Mouse (Mus musculus) lung, adult 2 months (tissue): ENCODE measurements around the gene Pomgnt1.

Experiments
- CTCF ChIP-seq: fragments of 200-500 bp; IDR thresholded peaks from 2 replicates; pipeline ENCODE4 v1.5.1; 2011; ENCODE audit warnings: mild to moderate bottlenecking, low read length, control low read depth; ENCODE audit not compliant: insufficient read depth
- POLR2A ChIP-seq: fragments of 200-500 bp; IDR thresholded peaks from 2 replicates; pipeline ENCODE4 v1.6.1; 2011; ENCODE audit warnings: low read depth, mild to moderate bottlenecking, control low read depth, low read length, borderline replicate concordance; ENCODE audit errors: extremely low read depth

DNA sequence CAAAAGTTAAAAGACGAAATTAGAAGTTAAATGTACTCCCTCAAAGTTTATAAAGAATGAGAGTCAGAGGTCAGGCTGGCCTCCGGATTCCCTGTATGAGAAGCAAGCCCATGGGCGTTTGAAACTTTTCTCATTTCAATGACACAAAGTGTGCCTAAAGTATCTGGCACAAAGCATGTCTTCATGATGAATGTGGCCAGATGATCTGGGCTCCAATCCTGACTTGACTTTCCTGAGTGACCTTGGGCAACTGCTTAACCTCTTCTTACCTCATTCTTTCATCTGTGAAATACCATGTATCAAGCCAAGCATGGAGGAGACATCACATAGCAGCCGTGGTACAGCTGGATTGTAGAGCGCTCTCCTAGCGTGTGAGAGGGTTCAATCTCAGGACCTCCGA lies 18.6 kb downstream of the Pomgnt1 start:
- TF ChIP-seq POLR2A: no peak
- TF ChIP-seq CTCF: no peak
